ENCODE assay signal across 9 mouse cellular contexts in genomic region chr3:88425708-88426420, GRCm38 (mm10). TPM values are rescaled to one million over a fixed set of nuclear protein-coding genes. Genes with fewer than 3 reads are reported as not detected.
DNase-seq lines count a peak whose midpoint lies in the region; ATAC-seq and TF ChIP-seq lines count a peak whose summit lies in the region.
"Had no signal": no experiment of that assay in that cellular context is flagged by ENCODE, and none has a peak within 500 bp of the region (broad histone marks: within the 10 kb centered on the region; RNA-seq: fewer than 3 reads in every experiment).

No protein-coding gene starts in this region.

- peak overlapping the region; percentile 86 for H3K4me2 ChIP-seq in lung, embryonic 14.5 days
- H3K4me2 ChIP-seq in kidney, embryonic 15.5 days: peak overlapping the region; percentile 79
- peak overlapping the region; percentile 80 for H3K4me2 ChIP-seq in midbrain, embryonic 15.5 days

- H3K9me3 ChIP-seq in lung, embryonic 14.5 days (ENCODE audit: low read depth, low read length): no peaks in the 10 kb centered on the region
- no peaks in the 10 kb centered on the region for H3K9me3 ChIP-seq in kidney, embryonic 15.5 days (replicated peaks)
- no peaks in the 10 kb centered on the region for H3K9me3 ChIP-seq in midbrain, embryonic 15.5 days

- H3K36me3 ChIP-seq in lung, embryonic 14.5 days (ENCODE audit: insufficient read depth): peaks cover 7% of the 10 kb centered on the region
- peaks cover 6% of the 10 kb centered on the region for H3K36me3 ChIP-seq in kidney, embryonic 15.5 days
- H3K36me3 ChIP-seq in midbrain, embryonic 15.5 days (replicated peaks): no peaks in the 10 kb centered on the region; the same call in 1 of the 2 replicates

- intact Hi-C loops in gastrocnemius, adult 2 months (cut with DNase I): loop anchor here (2.0 to 5.0 kb wide), 2 partner anchors 15 to 41 kb away; partner anchors contain the start of gene Pmf1
- intact Hi-C loops in gastrocnemius, postnatal 14 days (cut with DNase I; ENCODE audit: low total_unique reads): no loop called here

- DNase-seq in gastrocnemius, adult 2 months: no peak
- DNase-seq in gastrocnemius, postnatal 14 days: no peak
- DNase-seq in lung, embryonic 14.5 days: no peak
- DNase-seq in lung, postnatal 10 days: no peak
- DNase-seq in cerebellum, adult 11-12 months: no peak
- no peak for DNase-seq in natural killer cell, adult 2 months (ENCODE audit: low spot score in 2 of 2)

- no peak for ATAC-seq in lung, embryonic 14.5 days (ENCODE audit: insufficient read depth)
- no peak for ATAC-seq in kidney, embryonic 15.5 days (replicated peaks; ENCODE audit: low FRiP score)
- ATAC-seq in midbrain, embryonic 15.5 days (replicated peaks): no peak

- peak overlapping the region; percentile 92 for H3K27ac ChIP-seq in gastrocnemius, adult 2 months
- H3K27ac ChIP-seq in lung, embryonic 14.5 days (ENCODE audit: low read depth): no peak overlapping the region
- H3K27ac ChIP-seq in kidney, embryonic 15.5 days: no peak overlapping the region
- 0 out of 2 replicates have a peak overlapping the region, but pooled peaks have one; percentile 48 for H3K27ac ChIP-seq in midbrain, embryonic 15.5 days

- WGBS in lung, embryonic 14.5 days: 80% methylated on average over 10 of the region's 10 CpGs
- WGBS in kidney, embryonic 15.5 days: 75% methylated on average over 10 of the region's 10 CpGs
- 89% methylated on average over 10 of the region's 10 CpGs for WGBS in midbrain, embryonic 15.5 days

- H3K27me3 ChIP-seq in lung, embryonic 14.5 days (ENCODE audit: insufficient read depth, low read length): no peaks in the 10 kb centered on the region
- no peaks in the 10 kb centered on the region for H3K27me3 ChIP-seq in kidney, embryonic 15.5 days
- no peaks in the 10 kb centered on the region; the same call in 1 of the 2 replicates for H3K27me3 ChIP-seq in midbrain, embryonic 15.5 days (replicated peaks)

- H3K4me1 ChIP-seq in lung, embryonic 14.5 days (ENCODE audit: insufficient read depth): peaks cover 9% of the 10 kb centered on the region; the same call in 1 of the 2 replicates
- peaks cover 29% of the 10 kb centered on the region for H3K4me1 ChIP-seq in kidney, embryonic 15.5 days
- H3K4me1 ChIP-seq in midbrain, embryonic 15.5 days: peaks cover 29% of the 10 kb centered on the region

- H3K4me3 ChIP-seq in gastrocnemius, adult 2 months: peak overlapping the region; percentile 79
- H3K4me3 ChIP-seq in lung, embryonic 14.5 days (ENCODE audit: low read depth, low read length): no peak overlapping the region
- H3K4me3 ChIP-seq in kidney, embryonic 15.5 days (replicated peaks): no peak overlapping the region
- H3K4me3 ChIP-seq in midbrain, embryonic 15.5 days: no peak overlapping the region

- no peak for TF ChIP-seq CTCF in gastrocnemius, adult 2 months (IDR thresholded peaks at IDR 0.05)
- TF ChIP-seq CTCF in lung, embryonic 14.5 days (IDR thresholded peaks at IDR 0.05; ENCODE audit: low read depth): no peak

- H3K9ac ChIP-seq in lung, embryonic 14.5 days: no peak overlapping the region
- no peak overlapping the region for H3K9ac ChIP-seq in kidney, embryonic 15.5 days
- no peak overlapping the region for H3K9ac ChIP-seq in midbrain, embryonic 15.5 days

RNA-seq across cellular contexts. Expression of gene Slc25a44, which starts 0.9 kb away (rescaled TPM):
- 10 to 100 TPM; 16.1 to 18.5 TPM for total RNA-seq in gastrocnemius, adult 2 months (2021)
- 10 to 100 TPM; 11.4 to 11.9 TPM for total RNA-seq in gastrocnemius, postnatal 14 days (2021)
- 16.6 and 18.3 TPM in 2 replicates for polyA plus RNA-seq in lung, embryonic 14.5 days (2014; fragmentation: Nextera tagmentation; extraction: Ambion mirVana)
- polyA plus RNA-seq in kidney, embryonic 15.5 days (2015; fragmentation: Nextera tagmentation; extraction: Ambion mirVana): 17.5 and 17.6 TPM in 2 replicates
- polyA plus RNA-seq in midbrain, embryonic 15.5 days (2015; fragmentation: Nextera tagmentation; extraction: Ambion mirVana): 39.6 and 41.2 TPM in 2 replicates

RNA-seq across cellular contexts. Expression of gene Pmf1, which starts 15.7 kb away (rescaled TPM):
- total RNA-seq in gastrocnemius, adult 2 months (2021): 10 to 100 TPM; 16.2 to 19.7 TPM
- total RNA-seq in gastrocnemius, postnatal 14 days (2021): 10 to 100 TPM; 30.1 to 31.9 TPM
- 162 and 173 TPM in 2 replicates for polyA plus RNA-seq in lung, embryonic 14.5 days (2014; fragmentation: Nextera tagmentation; extraction: Ambion mirVana)
- 152 TPM in 2 replicates for polyA plus RNA-seq in kidney, embryonic 15.5 days (2015; fragmentation: Nextera tagmentation; extraction: Ambion mirVana)
- 23.6 and 26.7 TPM in 2 replicates for polyA plus RNA-seq in midbrain, embryonic 15.5 days (2015; fragmentation: Nextera tagmentation; extraction: Ambion mirVana)

RNA-seq across cellular contexts. Expression of gene Sema4a, which starts 35.1 kb away (rescaled TPM):
- 1 to 10 TPM; 1.2 to 1.8 TPM for total RNA-seq in gastrocnemius, adult 2 months (2021)
- 1 to 10 TPM; 2.1 to 2.2 TPM for total RNA-seq in gastrocnemius, postnatal 14 days (2021)
- polyA plus RNA-seq in lung, embryonic 14.5 days (2014; fragmentation: Nextera tagmentation; extraction: Ambion mirVana): 2.8 TPM in 2 replicates
- 14.0 and 14.7 TPM in 2 replicates for polyA plus RNA-seq in kidney, embryonic 15.5 days (2015; fragmentation: Nextera tagmentation; extraction: Ambion mirVana)
- polyA plus RNA-seq in midbrain, embryonic 15.5 days (2015; fragmentation: Nextera tagmentation; extraction: Ambion mirVana): 39.1 and 39.3 TPM in 2 replicates

RNA-seq across cellular contexts. Expression of gene Bglap, which starts 41.6 kb away (rescaled TPM):
- total RNA-seq in gastrocnemius, adult 2 months (2021): not detected
- not detected for total RNA-seq in gastrocnemius, postnatal 14 days (2021)
- not detected in 2 replicates for polyA plus RNA-seq in lung, embryonic 14.5 days (2014; fragmentation: Nextera tagmentation; extraction: Ambion mirVana)
- 5.6 TPM in 1 of 2 replicates, not detected in the other for polyA plus RNA-seq in kidney, embryonic 15.5 days (2015; fragmentation: Nextera tagmentation; extraction: Ambion mirVana)
- 0.50 TPM in 1 of 2 replicates, not detected in the other for polyA plus RNA-seq in midbrain, embryonic 15.5 days (2015; fragmentation: Nextera tagmentation; extraction: Ambion mirVana)
- total RNA-seq: heart, postnatal 36 days had no signal

RNA-seq across cellular contexts. Expression of gene Bglap2, which starts 47.4 kb away (rescaled TPM):
- not detected for total RNA-seq in gastrocnemius, adult 2 months (2021)
- not detected for total RNA-seq in gastrocnemius, postnatal 14 days (2021)
- polyA plus RNA-seq in lung, embryonic 14.5 days (2014; fragmentation: Nextera tagmentation; extraction: Ambion mirVana): not detected in 2 replicates
- polyA plus RNA-seq in kidney, embryonic 15.5 days (2015; fragmentation: Nextera tagmentation; extraction: Ambion mirVana): 3.4 TPM in 1 of 2 replicates, not detected in the other
- not detected in 2 replicates for polyA plus RNA-seq in midbrain, embryonic 15.5 days (2015; fragmentation: Nextera tagmentation; extraction: Ambion mirVana)
- total RNA-seq: heart, postnatal 36 days had no signal

Comparison
In these comparisons a context has a peak if more than half of its experiments do, and no peak if none do; other contexts are left out.
1. H3K27ac ChIP-seq: peak in gastrocnemius, adult 2 months (single experiment) and midbrain, embryonic 15.5 days (single experiment); none in lung, embryonic 14.5 days (single experiment) and kidney, embryonic 15.5 days (single experiment).
2. Peak in every context shown above with its lines, with median percentiles within 50 percentile points of each other: H3K4me2 ChIP-seq.